Mouse (Mus musculus): ENCODE data around the gene E2f8. TPM values are rescaled to one million over a fixed set of nuclear protein-coding genes. Genes with fewer than 3 reads are reported as not detected.

E2f8 gene
- total RNA-seq, 2 experiments from 2014 or later: 3.2 to 4.4 TPM

GRCm38 (mm10) chr7:48824671-48825070, 56.7 kb downstream of the E2f8 start:
- DNase-seq: no peak
- intact Hi-C loops (cut with DNase I): no loop called here

GRCm38 (mm10) chr7:48823621-48824020, 57.8 kb downstream of the E2f8 start:
- intact Hi-C loops (cut with DNase I): no loop called here
- DNase-seq: no peak

- DNase-seq: no peak
- intact Hi-C loops (cut with DNase I): no loop called here
These were observed 59.7 kb downstream of the E2f8 start for GRCm38 (mm10) chr7:48821654-48822053.

Other genes with a start within 250 kb of the E2f8 start
- gene Mrgprb3, start 237.8 kb downstream of the E2f8 start, total RNA-seq (2021): not detected
- 10 to 100 TPM; 29.9 to 32.6 TPM for gene Zdhhc13, start 92.6 kb downstream of the E2f8 start, total RNA-seq (2021)
- not detected for gene Csrp3, start 33.6 kb downstream of the E2f8 start, total RNA-seq (2021)
- 100 to 1,000 TPM; 200 to 220 TPM for gene Nav2, start 27.1 kb upstream of the E2f8 start, total RNA-seq (2021)

Measured in left cerebral cortex, postnatal 4 days (tissue).